ENCODE assay signal across 8 mouse cellular contexts in the genomic region with DNA sequence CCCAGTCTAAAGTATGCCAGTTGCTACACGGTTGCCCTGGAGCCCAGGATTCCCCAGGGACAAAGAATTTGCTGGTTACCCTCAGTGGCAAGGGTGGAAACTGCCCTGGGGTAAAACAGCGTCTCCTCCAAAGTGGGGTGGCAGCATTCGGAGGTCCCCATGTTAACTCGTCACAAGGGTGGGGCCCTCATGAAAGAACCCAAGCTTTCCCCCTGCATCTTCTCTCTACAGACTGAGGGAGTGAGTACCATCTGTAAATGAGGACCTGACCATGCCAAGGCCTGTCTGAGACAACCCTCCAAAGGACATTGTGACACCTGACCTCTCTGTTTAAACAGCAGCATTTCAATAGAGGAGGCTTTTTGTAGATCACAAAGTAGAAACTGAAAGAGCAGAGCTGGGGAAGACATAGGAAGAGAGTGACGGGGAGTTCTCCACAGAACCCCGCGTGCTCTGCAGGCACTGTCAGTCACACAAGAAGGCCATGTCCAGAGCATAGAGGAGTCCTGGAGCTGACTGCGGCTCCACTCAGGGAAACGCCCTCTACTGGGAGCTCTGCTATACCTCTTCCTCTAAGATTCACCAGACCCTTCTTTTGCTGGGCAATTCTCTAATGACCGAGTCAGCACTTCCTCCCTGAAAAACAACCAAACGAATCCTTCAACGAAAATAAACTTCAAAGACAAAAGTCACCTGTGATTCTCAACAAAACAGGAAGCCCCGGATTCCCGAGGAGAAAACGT. TPM values are rescaled to one million over a fixed set of nuclear protein-coding genes. Genes with fewer than 3 reads are reported as not detected.
DNase-seq lines count a peak whose midpoint lies in the region; ATAC-seq lines count a peak whose summit lies in the region.

No protein-coding gene starts in this region.

- peak; percentile 65; the same call in 1 of the 2 replicates for ATAC-seq in frontal cortex, adult (ENCODE audit: low TSS enrichment)
- ATAC-seq in granulocyte monocyte progenitor cell, adult 5-6 weeks (replicated peaks; ENCODE audit: poor library complexity, severe bottlenecking): peak; percentile 92

- DNase-seq in frontal cortex, postnatal 36 days (ENCODE audit: low spot score in 2 of 2): no peak
- DNase-seq in spleen, postnatal 36 days (ENCODE audit: low spot score in 2 of 2): peak; percentile 10 to 24
- no peak for DNase-seq in spleen, adult 12 weeks (ENCODE audit: low spot score)
- DNase-seq in lung, postnatal 10 days: peak; percentile 48
- DNase-seq in thymus, postnatal 0 days (ENCODE audit: low spot score): peak; percentile 8
- DNase-seq in urinary bladder, postnatal 14 days (ENCODE audit: low spot score): no peak

RNA-seq across cellular contexts. Expression of gene Lpcat1, which starts 49.3 kb away (rescaled TPM):
- 16.0 and 19.0 TPM in 2 replicates for total RNA-seq in granulocyte monocyte progenitor cell, adult 5-6 weeks (2014; fragmentation: Nextera tagmentation)
- total RNA-seq in granulocyte monocyte progenitor cell, adult 5-6 weeks (2017): 19.8 and 32.3 TPM in 2 replicates
- 15.7 and 18.0 TPM in 2 replicates for polyA plus RNA-seq in thymus, postnatal 0 days (2015; fragmentation: Nextera tagmentation; extraction: Ambion mirVana)

Comparison
In these comparisons a context has a peak if more than half of its experiments do, and no peak if none do; other contexts are left out.
1. DNase-seq: peak in spleen, postnatal 36 days (2 of 2), lung, postnatal 10 days (single experiment) and thymus, postnatal 0 days (single experiment); none in frontal cortex, postnatal 36 days (0 of 2), spleen, adult 12 weeks (single experiment) and urinary bladder, postnatal 14 days (single experiment).